ENCODE assay signal across 8 mouse cellular contexts in the genomic region with DNA sequence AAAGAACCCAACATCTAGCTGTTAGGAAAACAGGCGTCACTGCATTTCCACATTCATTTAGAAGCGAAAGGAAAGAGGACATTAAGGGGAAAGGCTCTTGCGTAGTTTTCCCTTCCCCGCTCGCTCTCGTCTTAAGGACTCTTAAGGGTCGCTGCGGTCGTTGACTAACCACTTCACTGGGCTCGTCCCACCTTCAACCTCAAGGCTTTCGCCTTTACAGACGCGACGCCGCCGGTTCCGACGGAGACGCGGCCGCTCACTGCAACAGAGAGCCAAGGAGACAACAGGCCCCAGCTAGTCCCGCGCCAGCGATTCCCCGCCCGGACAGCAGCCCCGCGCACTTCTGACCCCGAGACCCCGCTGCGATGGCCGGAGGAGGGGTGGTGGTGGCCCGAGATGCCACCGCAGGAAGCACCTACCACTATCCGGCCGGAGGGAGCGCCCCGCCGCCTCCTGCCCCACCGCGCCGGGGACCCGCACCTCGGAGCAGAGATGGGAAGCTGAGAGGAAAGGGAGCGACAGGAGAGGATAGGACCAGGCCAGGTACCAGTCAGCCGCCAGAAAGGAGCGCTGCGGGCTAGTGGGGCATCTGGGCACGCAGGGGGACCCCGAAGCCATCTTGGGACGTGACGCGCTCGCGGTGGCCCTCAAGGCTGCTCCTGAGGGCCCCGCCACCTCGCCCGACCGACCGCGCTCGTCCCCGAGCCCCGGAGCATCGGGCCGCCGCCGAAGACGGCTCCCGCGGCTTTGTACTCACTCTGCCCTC. TPM values are rescaled to one million over a fixed set of nuclear protein-coding genes. Genes with fewer than 3 reads are reported as not detected.
DNase-seq lines count a peak whose midpoint lies in the region; ATAC-seq and TF ChIP-seq lines count a peak whose summit lies in the region.

No protein-coding gene starts in this region.

- DNase-seq in G1E (ENCODE audit: low spot score), result peak; percentile 51
- peak; percentile 50 for DNase-seq in left cerebral cortex, postnatal 4 days
- DNase-seq in retina, postnatal 7 days (ENCODE audit: low read depth, low spot score), result peak; percentile 21
- no peak for DNase-seq in B cell, adult 2 months

- peak overlapping the region; percentile 98 for H3K4me3 ChIP-seq in G1E (ENCODE audit: low read depth, low read length)
- H3K4me3 ChIP-seq in bone marrow macrophage, adult 2 months (ENCODE audit: insufficient read depth, low read length), result peak overlapping the region; percentile 73
- peak overlapping the region; percentile 99 for H3K4me3 ChIP-seq in forebrain, embryonic 12.5 days (replicated peaks)
- peak overlapping the region; percentile 100 for H3K4me3 ChIP-seq in hindbrain, embryonic 13.5 days

- H3K4me2 ChIP-seq in forebrain, embryonic 12.5 days, result peak overlapping the region; percentile 65
- H3K4me2 ChIP-seq in hindbrain, embryonic 13.5 days, result peak overlapping the region; percentile 73

- H3K9ac ChIP-seq in forebrain, embryonic 12.5 days, result peak overlapping the region; percentile 100
- H3K9ac ChIP-seq in hindbrain, embryonic 13.5 days, result peak overlapping the region; percentile 100

- TF ChIP-seq CTCF in G1E (IDR thresholded peaks at IDR 0.05; ENCODE audit: low read depth, low read length), result no peak
- no peak for TF ChIP-seq CTCF in bone marrow macrophage, adult 2 months (IDR thresholded peaks at IDR 0.05; ENCODE audit: low read depth, low read length)

- peaks cover 19% of the 10 kb centered on the region for H3K4me1 ChIP-seq in G1E (ENCODE audit: insufficient read depth, low read depth, low read length)
- peaks cover 21% of the 10 kb centered on the region for H3K4me1 ChIP-seq in bone marrow macrophage, adult 2 months (ENCODE audit: control insufficient read depth, insufficient read depth, low read length)
- peaks cover 27% of the 10 kb centered on the region for H3K4me1 ChIP-seq in forebrain, embryonic 12.5 days
- peaks cover 27% of the 10 kb centered on the region for H3K4me1 ChIP-seq in hindbrain, embryonic 13.5 days (replicated peaks)

- H3K9me3 ChIP-seq in G1E (replicated peaks), result no peaks in the 10 kb centered on the region
- no peaks in the 10 kb centered on the region for H3K9me3 ChIP-seq in forebrain, embryonic 12.5 days
- H3K9me3 ChIP-seq in hindbrain, embryonic 13.5 days, result no peaks in the 10 kb centered on the region

- under 1% methylated on average over 67 of the region's 71 CpGs for WGBS in forebrain, embryonic 12.5 days
- WGBS in hindbrain, embryonic 13.5 days, result under 1% methylated on average over 66 of the region's 71 CpGs

- intact Hi-C loops in left cerebral cortex, postnatal 4 days (cut with DNase I), result no loop called here

- ATAC-seq in G1E (ENCODE audit: extremely low read depth, insufficient number of reproducible peaks, low FRiP score, poor library complexity, severe bottlenecking), result no peak
- peak; percentile 75 for ATAC-seq in forebrain, embryonic 12.5 days (ENCODE audit: low FRiP score)
- peak; percentile 87 for ATAC-seq in hindbrain, embryonic 13.5 days (ENCODE audit: low FRiP score)
- peak; percentile 45 for ATAC-seq in megakaryocyte progenitor cell, adult 5-6 weeks (replicated peaks; ENCODE audit: poor library complexity)

- peaks cover 15% of the 10 kb centered on the region for H3K36me3 ChIP-seq in G1E (replicated peaks)
- no peaks in the 10 kb centered on the region for H3K36me3 ChIP-seq in forebrain, embryonic 12.5 days (replicated peaks)
- H3K36me3 ChIP-seq in hindbrain, embryonic 13.5 days, result no peaks in the 10 kb centered on the region

- peak overlapping the region; percentile 72 for H3K27ac ChIP-seq in bone marrow macrophage, adult 2 months (ENCODE audit: insufficient read depth, low read depth, low read length)
- peak overlapping the region; percentile 96 for H3K27ac ChIP-seq in forebrain, embryonic 12.5 days
- peak overlapping the region; percentile 99 for H3K27ac ChIP-seq in hindbrain, embryonic 13.5 days

- TF ChIP-seq POLR2A in bone marrow macrophage, adult 2 months (IDR thresholded peaks at IDR 0.05; ENCODE audit: borderline replicate concordance, low read depth, low read length), result no peak

- H3K27me3 ChIP-seq in G1E (ENCODE audit: insufficient read depth, low read length), result 0 out of 2 replicates have a peak, but pooled peaks cover 2% of the 10 kb centered on the region
- H3K27me3 ChIP-seq in forebrain, embryonic 12.5 days, result no peaks in the 10 kb centered on the region
- no peaks in the 10 kb centered on the region for H3K27me3 ChIP-seq in hindbrain, embryonic 13.5 days

RNA-seq across cellular contexts. Expression of a gene that starts 0.6 kb away (rescaled TPM):
- total RNA-seq in G1E (2014; fragmentation: Nextera tagmentation) (174 and 194 TPM in 2 replicates), G1E (2017) (130 and 160 TPM in 2 replicates)
- polyA plus RNA-seq in G1E (2012), result 20.8 and 35.7 TPM in 2 replicates
- 94.2 and 103 TPM in 2 replicates for polyA plus RNA-seq in bone marrow macrophage, adult 2 months (2012; ENCODE audit: insufficient read depth, insufficient read length, missing spikeins)
- 164 and 168 TPM in 2 replicates for polyA plus RNA-seq in forebrain, embryonic 12.5 days (2016; fragmentation: Nextera tagmentation; extraction: Ambion mirVana)
- polyA plus RNA-seq in hindbrain, embryonic 13.5 days (2015; fragmentation: Nextera tagmentation; extraction: Ambion mirVana), result 133 and 143 TPM in 2 replicates
- total RNA-seq in left cerebral cortex, postnatal 4 days (2021), result 10 to 100 TPM; 91.9 to 94.1 TPM
- total RNA-seq in megakaryocyte progenitor cell, adult 5-6 weeks (2015), result 212 and 225 TPM in 2 replicates
- 159 and 185 TPM in 2 replicates for total RNA-seq in megakaryocyte progenitor cell, adult 5-6 weeks (2017)

RNA-seq across cellular contexts. Expression of a gene that starts 48.5 kb away (rescaled TPM):
- total RNA-seq in G1E (2014; fragmentation: Nextera tagmentation) (50.9 and 56.3 TPM in 2 replicates), G1E (2017) (36.1 and 41.2 TPM in 2 replicates)
- 18.5 and 25.9 TPM in 2 replicates for polyA plus RNA-seq in G1E (2012)
- polyA plus RNA-seq in bone marrow macrophage, adult 2 months (2012; ENCODE audit: insufficient read depth, insufficient read length, missing spikeins), result 0.68 and 0.79 TPM in 2 replicates
- 98.9 and 107 TPM in 2 replicates for polyA plus RNA-seq in forebrain, embryonic 12.5 days (2016; fragmentation: Nextera tagmentation; extraction: Ambion mirVana)
- 43.7 and 45.0 TPM in 2 replicates for polyA plus RNA-seq in hindbrain, embryonic 13.5 days (2015; fragmentation: Nextera tagmentation; extraction: Ambion mirVana)
- 1 to 10 TPM; 5.0 to 6.5 TPM for total RNA-seq in left cerebral cortex, postnatal 4 days (2021)
- total RNA-seq in megakaryocyte progenitor cell, adult 5-6 weeks (2015), result 0.20 and 0.71 TPM in 2 replicates
- 0.03 and 0.21 TPM in 2 replicates for total RNA-seq in megakaryocyte progenitor cell, adult 5-6 weeks (2017)

RNA-seq across cellular contexts. Expression of a gene that starts 55.8 kb away (rescaled TPM):
- 7.6 and 10.4 TPM in 2 replicates for total RNA-seq in G1E (2014; fragmentation: Nextera tagmentation)
- 11.6 and 14.4 TPM in 2 replicates for total RNA-seq in G1E (2017)
- polyA plus RNA-seq in G1E (2012), result 0.57 and 0.69 TPM in 2 replicates
- 6.4 and 7.0 TPM in 2 replicates for polyA plus RNA-seq in bone marrow macrophage, adult 2 months (2012; ENCODE audit: insufficient read depth, insufficient read length, missing spikeins)
- 5.7 and 6.0 TPM in 2 replicates for polyA plus RNA-seq in forebrain, embryonic 12.5 days (2016; fragmentation: Nextera tagmentation; extraction: Ambion mirVana)
- 8.0 and 8.9 TPM in 2 replicates for polyA plus RNA-seq in hindbrain, embryonic 13.5 days (2015; fragmentation: Nextera tagmentation; extraction: Ambion mirVana)
- total RNA-seq in left cerebral cortex, postnatal 4 days (2021), result 1 to 10 TPM; 4.8 to 5.2 TPM
- 3.4 and 5.5 TPM in 2 replicates for total RNA-seq in megakaryocyte progenitor cell, adult 5-6 weeks (2015)
- 3.9 and 6.7 TPM in 2 replicates for total RNA-seq in megakaryocyte progenitor cell, adult 5-6 weeks (2017)

Comparison
In these comparisons a context has a peak if more than half of its experiments do, and no peak if none do; other contexts are left out.
1. DNase-seq: peak in G1E (single experiment), left cerebral cortex, postnatal 4 days (single experiment) and retina, postnatal 7 days (single experiment); none in B cell, adult 2 months (0 of 2).
2. RNA of a gene that starts 48.5 kb away (polyA plus RNA-seq): 98.9 to 107 TPM in forebrain, embryonic 12.5 days, 43.7 to 45.0 TPM in hindbrain, embryonic 13.5 days and 18.5 to 25.9 TPM in G1E; 0.68 to 0.79 TPM in bone marrow macrophage, adult 2 months; every median in the first group is over 10 times any median in the second.
3. Peak in every context shown above with its lines, with median percentiles within 50 percentile points of each other: H3K4me3 ChIP-seq and H3K27ac ChIP-seq.